Mouse (Mus musculus) lung, adult 18-20 months (tissue): Measurements from ENCODE around the gene Tomm70a.
"Not testable (repeated sequence)": the region's sequence is repeated elsewhere in the genome, so short reads cannot be mapped to it uniquely, and the experiment has no call there.

Experiments used
- DNase-seq, 2 experiments: peaks; one replicate each; pipeline ENCODE4 v3.0.0; 2022; ENCODE audit warnings: mixed read lengths in 2 of 2

The Tomm70a gene

GRCm38 (mm10) chr16:57151437-57151836 is 29.9 kb downstream of the Tomm70a start:
- DNase-seq = no peak

GRCm38 (mm10) chr16:57155899-57156298 is 34.4 kb downstream of the Tomm70a start:
- DNase-seq = no peak

- no peak for DNase-seq
Measured at GRCm38 (mm10) chr16:57157076-57157475, 35.6 kb downstream of the Tomm70a start.

- DNase-seq = no peak
Measured at GRCm38 (mm10) chr16:57157728-57158127, 36.2 kb downstream of the Tomm70a start.

- DNase-seq = no peak
Measured at GRCm38 (mm10) chr16:57159835-57160234, 38.3 kb downstream of the Tomm70a start.

- DNase-seq = no peak
Measured at GRCm38 (mm10) chr16:57162841-57163240, 41.3 kb downstream of the Tomm70a start.

GRCm38 (mm10) chr16:57163694-57164093 is 42.2 kb downstream of the Tomm70a start:
- DNase-seq = no peak

- DNase-seq = no peak
Measured at GRCm38 (mm10) chr16:57165157-57165556, 43.7 kb downstream of the Tomm70a start.

GRCm38 (mm10) chr16:57166086-57166485 is 44.6 kb downstream of the Tomm70a start:
- DNase-seq = no peak

- DNase-seq = peak; percentile 93 to 94
Measured at GRCm38 (mm10) chr16:57166611-57167513, 45.4 kb downstream of the Tomm70a start, which contains the start of gene Nit2. Gene Nit2 (minus strand): TSS chr16:57167341.

- DNase-seq = no peak
Measured at GRCm38 (mm10) chr16:57167514-57167912, 46.0 kb downstream of the Tomm70a start.

GRCm38 (mm10) chr16:57168236-57168635 is 46.7 kb downstream of the Tomm70a start:
- DNase-seq = no peak

- no peak for DNase-seq
Measured at GRCm38 (mm10) chr16:57171161-57171560, 49.7 kb downstream of the Tomm70a start.

GRCm38 (mm10) chr16:57171570-57171969 is 50.1 kb downstream of the Tomm70a start:
- no peak for DNase-seq

GRCm38 (mm10) chr16:57174480-57174879 is 53.0 kb downstream of the Tomm70a start:
- DNase-seq = not testable (repeated sequence)

GRCm38 (mm10) chr16:57175751-57176150 is 54.2 kb downstream of the Tomm70a start:
- DNase-seq = no peak

GRCm38 (mm10) chr16:57176276-57176675 is 54.8 kb downstream of the Tomm70a start:
- no peak for DNase-seq

GRCm38 (mm10) chr16:57177254-57177653 is 55.8 kb downstream of the Tomm70a start:
- peak; percentile 17 to 25 for DNase-seq

- DNase-seq = no peak
Measured at GRCm38 (mm10) chr16:57177664-57178063, 56.2 kb downstream of the Tomm70a start.

- peak; percentile 25 to 44 for DNase-seq
Measured at GRCm38 (mm10) chr16:57181180-57181579, 59.7 kb downstream of the Tomm70a start.

- DNase-seq = no peak
Measured at GRCm38 (mm10) chr16:57182037-57182436, 60.5 kb downstream of the Tomm70a start.

GRCm38 (mm10) chr16:57186618-57187017 is 65.1 kb downstream of the Tomm70a start:
- DNase-seq = no peak

- peak in 1 of 2 experiments; percentile 14 for DNase-seq
Measured at GRCm38 (mm10) chr16:57189493-57189892, 68.0 kb downstream of the Tomm70a start.

- DNase-seq = no peak
Measured at GRCm38 (mm10) chr16:57190390-57190789, 68.9 kb downstream of the Tomm70a start.
